Mouse (Mus musculus) ovary, postnatal 14 days (tissue): ENCODE measurements around the gene Thap7.

Experiments used
- DNase-seq: peaks from one replicate; pipeline ENCODE4 v3.0.0; 2022; ENCODE audit warnings: low spot score

Thap7 gene

DNA sequence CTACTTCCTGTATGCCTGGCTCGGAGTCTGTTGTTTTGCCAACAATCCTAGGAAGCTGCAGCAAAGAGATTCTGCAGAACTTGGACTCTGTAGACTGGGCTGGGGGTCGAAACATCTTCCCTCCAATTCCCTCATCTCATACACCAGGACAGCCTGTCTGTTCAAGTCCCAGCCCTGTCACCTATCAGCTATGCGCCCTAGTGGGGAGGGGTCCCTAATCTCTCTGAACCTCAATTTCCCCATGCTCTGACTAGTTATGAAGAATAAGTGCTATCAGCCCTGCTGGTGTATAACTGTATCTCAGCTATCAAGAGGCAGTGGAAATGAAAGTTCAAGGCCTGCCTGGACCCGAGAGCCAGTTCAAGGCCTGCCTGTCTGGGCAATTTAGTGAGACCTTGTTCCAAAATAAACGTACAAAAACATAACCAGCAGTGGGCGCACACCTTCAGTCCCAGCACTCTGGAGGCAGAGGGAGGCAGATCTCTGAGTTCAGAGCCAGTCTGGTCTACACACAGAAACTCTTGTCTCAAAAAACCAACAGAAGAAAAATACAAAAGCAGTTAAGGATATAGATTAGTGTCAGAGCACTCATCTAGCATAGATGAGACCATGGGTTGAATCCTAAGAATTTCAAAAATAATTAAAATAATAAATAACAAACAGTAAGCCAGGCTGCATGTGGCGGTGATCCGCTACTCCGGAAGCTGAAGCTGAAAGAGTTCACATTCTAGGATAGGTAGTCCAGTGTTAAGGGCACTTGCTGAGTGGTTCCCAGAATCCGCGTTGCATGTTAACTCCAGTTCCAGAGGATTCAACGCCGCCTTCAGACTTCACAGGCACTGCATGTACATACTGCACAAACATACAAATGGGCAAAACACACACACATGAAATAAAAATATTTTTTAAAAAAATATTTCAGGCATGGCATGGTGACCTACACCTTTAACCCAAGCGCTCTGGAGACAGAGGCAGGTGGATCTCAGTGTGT lies 42.2 kb downstream of the Thap7 start:
- no peak for DNase-seq

DNA sequence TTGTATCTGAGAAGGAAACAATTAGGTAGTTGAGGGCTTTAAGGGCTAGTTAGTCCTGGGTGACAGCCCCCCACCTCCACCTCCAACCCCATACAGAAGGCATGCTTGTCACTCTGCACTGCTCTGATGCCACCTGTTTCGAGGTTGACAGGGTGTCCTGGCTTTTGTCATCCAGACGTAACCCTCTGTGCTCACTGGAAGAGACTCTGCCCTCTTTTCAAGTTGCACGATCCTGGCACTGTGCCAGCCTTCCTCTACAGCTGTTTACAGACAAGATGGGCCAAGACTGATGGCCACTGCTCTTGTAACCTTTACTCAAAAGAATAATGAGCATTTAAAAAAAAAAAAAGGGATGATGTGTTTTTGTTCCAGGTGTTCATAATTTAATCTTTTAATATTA lies 44.4 kb downstream of the Thap7 start:
- DNase-seq, result no peak

- no peak for DNase-seq
Measured at GRCm38 (mm10) chr16:17481465-17481864, 49.5 kb downstream of the Thap7 start.

GRCm38 (mm10) chr16:17478331-17478943 lies 52.5 kb downstream of the Thap7 start:
- DNase-seq, result no peak
